Mouse (Mus musculus) urinary bladder, adult 2 months (tissue): ENCODE measurements around the gene Rab40c. TPM values are rescaled to one million over a fixed set of nuclear protein-coding genes. Genes with fewer than 3 reads are reported as not detected.

Source experiments
- DNase-seq: peaks from one replicate; pipeline ENCODE4 v3.0.0; 2022; ENCODE audit warnings: low spot score
- polyA plus RNA-seq: library from polyadenylated mRNA; depleted of rRNA; stranded (reverse); fragments of >200 nt; gene quantifications from 2 replicates; pipeline ENCODE4 v1.2.3, GENCODE M21; 2012

Gene Rab40c
- polyA plus RNA-seq, 1 experiment = 44.3 TPM

DNA sequence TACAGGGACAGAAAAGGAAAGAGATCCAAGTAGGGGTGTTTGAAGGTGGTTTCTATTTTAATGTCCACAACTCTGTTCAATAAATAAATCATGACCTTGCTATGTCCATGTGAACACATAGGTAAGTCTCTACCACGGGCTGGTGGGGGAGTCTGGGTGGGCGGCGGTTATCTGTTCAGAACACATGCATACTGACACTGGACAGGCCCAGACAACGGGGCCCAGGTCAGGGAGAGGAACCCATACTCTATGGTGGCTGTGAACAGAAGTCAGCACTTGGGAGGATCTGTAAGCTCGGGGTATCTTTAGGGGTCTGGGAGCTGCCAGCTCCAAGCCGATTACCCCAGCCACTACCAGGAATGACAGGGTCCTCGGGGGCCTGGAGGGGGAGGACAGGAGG lies 26.8 kb upstream of the Rab40c start:
- no peak for DNase-seq

DNA sequence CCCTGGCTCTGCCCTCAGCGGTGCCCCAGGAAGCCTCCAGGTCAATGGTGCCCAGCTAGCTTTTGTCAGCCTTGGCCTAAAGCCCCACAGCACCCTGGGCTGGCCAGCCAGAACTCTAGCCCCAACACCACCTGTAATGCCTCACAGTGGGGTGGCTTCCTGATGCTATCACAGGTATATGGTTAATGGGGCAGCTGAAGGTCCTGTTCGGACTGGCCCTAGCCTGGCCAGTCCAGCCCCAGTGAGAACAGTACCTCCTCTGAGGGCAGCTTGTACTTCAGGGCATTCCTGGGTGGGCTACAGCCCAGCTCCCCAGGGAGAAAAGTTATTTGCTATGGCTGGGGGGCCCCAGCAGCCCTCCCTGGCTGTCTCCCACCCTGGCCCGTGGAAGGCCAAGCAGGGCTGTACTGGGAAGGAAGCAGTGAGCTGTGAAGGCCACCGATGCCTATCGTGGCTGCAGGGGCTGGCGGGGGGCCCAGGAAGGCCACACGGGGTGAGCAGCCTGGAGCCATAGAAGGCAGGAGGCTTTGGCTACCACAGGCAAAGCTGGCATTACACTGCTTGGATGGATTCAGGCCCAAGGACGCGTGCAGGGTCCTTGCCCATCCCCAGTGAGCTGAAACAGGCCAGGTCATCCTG lies 26.1 kb upstream of the Rab40c start:
- no peak for DNase-seq

DNA sequence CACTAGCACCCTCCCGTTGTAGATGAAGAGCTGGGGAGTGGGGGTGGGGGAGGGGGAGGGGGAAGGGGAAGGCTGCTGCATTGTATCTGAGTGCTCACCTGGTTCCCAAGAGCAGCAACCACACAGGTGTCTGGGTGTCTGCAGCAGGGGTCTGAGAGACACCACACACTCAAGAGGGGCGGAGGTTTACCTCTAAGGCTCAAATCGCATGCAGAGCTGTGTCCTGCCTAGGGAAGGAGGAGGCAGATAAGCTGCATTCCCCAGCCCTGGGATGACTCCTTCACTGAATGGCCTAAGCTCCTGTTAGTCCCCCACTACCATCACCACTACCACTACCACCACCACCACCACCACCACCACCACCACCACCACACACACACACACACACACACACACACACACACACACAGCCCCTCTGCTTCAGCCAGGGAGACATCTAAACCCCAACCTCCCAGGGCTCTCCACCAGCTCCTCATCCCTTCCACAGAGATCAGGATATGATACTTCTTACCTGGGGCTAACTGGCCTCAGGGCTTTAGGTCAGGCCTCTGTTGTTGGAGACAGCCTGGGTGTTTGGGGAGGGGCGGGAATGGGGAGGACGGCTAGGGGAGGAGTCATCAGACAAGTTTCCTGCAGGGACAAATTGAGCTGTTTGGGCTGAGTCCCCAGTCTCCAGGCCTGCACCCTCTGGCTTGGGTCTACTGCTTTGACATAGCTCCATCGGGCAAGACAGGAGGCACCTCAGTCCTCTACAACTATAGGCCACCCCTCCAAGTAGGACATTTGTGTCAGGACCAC lies 25.0 kb upstream of the Rab40c start, which contains the start of the genes Pigq and Nhlrc4:
Gene Pigq (minus strand): TSS at position 571 of the 798 bp plus-strand sequence.
Gene Nhlrc4 (minus strand): TSS at position 596 of the 798 bp plus-strand sequence.
- no peak for DNase-seq

DNA sequence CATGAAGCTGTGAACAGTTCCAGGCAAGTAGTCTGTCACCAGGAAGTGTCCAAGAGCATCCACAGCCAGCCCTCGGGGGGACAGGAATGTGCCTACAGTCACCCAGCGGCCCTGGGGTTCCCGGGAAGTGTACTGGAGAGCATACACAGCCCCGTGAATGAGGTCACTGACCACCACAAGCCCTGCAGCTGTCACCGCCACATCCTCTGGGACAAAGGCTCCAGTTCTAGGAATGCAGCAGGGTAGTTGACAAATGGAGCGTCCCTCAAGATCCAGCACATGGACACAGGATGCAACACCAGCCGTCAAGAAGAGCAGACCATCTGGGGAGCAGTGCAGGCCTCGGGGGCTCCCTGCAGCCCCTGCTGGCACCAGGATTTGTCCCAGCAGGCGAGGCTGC lies 24.2 kb upstream of the Rab40c start:
- DNase-seq = no peak

DNA sequence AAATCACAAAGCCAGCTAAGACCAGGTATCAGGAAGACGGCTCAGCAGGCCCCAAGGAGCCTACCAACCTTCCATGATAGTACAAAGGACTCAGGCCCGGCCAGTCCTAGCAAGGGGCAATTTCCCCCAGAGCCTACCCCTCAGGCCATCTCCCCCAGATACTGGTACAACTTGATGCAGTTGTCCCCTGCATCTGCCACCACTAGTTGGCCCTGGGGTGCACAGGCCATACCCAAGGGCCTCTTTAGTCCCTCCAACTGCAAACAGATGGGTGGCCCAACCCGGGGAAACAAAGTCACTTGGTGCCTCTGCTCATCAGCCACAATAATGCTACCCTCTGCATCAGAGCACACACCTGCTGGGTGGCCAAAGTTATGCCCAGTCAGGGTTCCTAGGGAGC lies 23.7 kb upstream of the Rab40c start:
- no peak for DNase-seq

DNA sequence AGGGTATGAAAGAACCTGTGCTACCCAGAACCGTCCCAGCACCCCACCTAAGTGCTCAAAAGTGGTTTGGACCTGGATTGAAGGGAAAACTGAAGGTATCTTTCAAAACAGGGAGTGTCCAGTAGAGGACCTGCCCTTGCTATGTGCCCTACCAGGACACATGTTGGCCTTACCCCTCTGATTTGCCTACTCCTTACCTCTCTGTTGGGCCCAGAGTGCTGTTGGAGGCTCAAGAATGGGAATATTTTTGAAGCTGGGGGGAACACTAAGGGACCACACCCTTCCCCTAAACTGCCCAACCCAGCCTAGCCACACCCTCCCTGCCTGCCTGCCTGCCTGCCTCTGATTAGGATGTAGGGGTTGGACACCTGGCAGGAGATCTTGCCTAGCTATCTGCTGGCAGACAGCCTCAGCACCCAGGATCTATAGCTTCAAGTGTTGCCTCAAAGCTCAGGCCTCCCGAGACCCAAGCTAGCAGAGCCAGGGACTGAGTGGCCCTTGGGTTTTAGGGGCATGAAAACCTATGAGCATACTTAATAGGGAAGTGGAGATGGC lies 23.1 kb upstream of the Rab40c start:
- no peak for DNase-seq

DNA sequence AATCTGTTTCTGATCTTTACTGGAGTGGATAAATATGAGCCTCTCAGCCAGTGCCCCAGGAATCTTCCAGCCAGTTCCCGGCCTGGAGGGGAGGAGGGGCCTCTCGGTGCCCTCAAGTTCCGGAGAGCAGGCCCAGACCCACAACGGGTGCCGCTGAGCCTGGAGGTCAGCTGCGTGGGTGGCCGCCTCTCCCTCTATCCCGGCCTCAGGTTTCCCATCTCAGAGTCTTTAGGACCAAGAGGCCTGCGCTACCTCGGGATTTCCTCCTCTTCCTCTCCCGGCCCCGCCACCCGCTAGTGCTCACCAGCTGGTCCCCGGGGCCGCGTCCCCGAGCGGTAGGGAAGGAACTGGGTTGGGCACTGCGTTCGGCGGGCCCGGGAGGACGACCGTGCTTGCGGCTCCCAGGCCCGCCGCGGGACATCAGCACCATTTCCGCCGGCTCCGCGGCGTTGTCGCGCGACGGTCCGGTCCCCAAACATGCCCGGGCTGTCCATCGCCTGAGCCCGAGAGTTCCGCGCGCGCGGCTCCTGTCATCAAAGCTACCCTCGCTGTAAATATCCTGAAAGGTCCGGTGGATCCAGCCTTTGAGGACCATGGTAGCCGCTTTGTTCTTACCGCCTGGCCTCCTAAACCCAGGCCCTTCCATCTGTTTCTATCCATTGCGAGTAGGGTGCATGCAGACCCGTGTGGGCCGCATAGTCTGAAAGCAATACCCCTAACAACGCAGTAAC lies 22.1 kb upstream of the Rab40c start:
- peak; percentile 70 for DNase-seq

DNA sequence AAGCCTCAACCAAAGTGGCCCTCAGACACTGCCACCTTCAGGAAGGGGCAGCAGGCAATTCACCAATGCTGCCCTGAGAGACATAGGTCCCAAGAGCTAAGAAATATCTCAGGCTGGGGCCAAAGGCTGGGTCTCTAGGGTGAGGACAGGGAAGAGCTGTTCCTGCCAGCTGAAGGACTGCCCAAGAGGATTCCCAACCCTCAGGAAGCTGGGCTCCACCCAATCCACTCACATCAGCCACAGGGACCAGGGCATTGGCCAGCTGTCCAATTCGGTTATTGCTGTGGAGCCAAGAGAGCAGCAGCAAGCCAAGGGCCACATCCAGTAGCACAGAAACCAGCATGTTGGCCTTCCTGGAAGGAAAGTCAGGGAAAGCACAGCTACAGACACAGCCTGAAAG lies 15.0 kb upstream of the Rab40c start:
- no peak for DNase-seq

DNA sequence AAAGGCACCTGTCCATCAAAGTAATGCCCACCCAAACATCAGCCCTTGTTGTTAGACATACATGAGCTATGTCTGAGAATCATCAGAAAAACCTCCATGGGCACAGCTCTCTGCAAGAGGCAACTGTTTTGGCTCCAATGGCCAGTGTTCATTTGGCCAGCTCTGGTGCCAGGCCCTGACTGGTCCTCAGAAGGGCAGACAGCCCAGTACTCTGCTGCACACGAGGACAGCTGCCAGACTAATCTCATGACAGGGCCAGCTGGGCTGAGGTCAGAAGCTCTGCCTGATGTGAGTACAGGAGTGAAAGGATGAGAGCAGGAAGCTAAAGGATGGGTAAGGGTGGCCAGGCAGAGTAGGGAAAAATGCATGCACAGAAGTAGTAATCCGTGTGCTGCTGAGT lies 5.8 kb upstream of the Rab40c start:
- no peak for DNase-seq

DNA sequence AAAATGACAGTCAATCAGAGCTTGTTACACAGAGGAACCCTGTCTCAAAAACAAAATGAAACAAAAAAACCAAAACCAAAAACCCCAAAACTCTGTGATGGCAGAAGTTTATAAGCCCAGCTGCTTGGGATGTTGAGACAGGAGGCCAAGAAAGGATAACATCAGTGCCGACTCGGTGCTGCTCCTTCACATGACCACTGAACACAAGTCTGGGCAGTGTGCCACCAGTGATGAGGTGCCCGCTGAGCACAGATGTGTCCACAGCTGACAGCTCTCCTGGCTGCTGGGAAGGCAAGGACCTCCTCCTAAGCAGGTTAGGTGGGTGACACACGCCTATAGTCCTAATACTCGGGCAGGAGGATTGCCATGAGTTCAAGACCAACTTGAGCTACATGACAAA lies 2.6 kb upstream of the Rab40c start:
- DNase-seq = no peak

DNA sequence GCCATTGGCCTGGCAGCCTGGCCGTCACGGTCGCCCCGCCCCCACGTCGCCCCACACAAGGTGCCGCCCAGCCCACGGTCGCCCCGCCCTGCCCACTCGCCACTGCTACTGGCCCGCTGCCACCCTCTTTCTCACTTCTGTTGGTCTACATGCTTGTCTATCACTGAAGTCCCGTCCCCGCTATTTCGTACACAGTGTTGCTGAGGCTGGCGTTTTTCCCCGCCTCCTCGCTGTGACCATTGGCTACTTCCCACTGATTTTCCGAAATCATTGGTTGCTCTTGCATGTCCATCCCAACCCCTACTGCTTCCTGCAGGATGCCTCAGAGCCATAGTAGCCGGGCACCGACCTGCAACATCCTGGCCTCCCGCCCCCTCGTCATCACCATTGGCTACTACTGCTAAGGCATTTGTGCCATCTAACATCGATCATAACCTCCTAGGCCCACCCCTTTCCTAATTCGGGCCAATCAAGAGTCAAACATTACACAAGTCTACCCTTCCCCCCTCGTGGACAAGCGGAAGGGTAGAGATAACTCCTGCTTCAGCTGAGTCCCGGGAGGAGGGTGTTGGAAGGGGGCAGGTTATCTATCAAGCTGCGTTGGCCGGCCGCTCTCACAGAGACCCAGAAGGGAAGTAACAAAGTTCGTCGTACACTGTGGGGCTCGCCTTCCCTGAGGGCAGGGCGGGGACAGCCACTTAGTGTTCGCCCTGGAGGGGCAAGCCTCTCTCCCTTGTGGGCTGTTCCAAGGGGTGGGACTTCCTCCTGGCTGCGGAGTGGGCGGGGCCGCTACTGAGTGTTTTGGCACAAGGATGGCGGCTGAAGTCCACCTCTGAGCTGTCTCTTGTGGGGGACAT lies 487 bp upstream of the Rab40c start:
- DNase-seq = peak; percentile 100

DNA sequence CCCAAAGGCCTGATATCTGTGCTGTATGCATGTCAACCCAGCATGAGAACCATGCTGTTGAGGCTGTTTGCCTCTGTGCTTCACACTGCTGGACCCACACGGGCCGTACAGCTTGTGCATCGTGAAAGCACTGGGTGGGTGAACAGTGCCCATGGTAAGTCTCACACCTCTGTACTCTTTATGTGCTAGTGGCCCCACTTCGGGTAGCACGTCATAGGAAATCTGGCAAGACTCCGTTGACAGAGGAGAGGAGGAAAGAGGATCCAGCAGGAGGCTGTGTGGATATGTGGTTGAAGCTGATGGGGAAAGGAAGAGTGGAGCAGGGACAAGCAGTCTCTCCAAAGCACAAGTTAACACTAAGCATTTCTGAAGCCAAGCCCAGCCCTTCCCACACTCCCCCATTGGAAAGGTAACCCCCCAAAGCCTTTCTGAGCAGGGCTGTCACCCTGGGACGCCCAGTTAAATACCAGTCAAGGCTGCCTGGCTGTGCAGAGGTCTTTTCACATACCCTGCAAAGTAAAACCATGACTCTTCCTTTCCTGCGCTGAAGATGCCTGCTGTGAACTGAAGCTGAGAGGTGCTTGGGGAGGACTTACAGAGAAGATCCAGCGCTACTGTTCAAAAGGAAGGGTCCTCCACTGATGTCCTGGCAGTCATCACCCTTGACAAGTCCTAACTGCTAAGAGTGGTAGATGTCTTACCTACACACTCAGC lies 1.3 kb downstream of the Rab40c start:
- no peak for DNase-seq

DNA sequence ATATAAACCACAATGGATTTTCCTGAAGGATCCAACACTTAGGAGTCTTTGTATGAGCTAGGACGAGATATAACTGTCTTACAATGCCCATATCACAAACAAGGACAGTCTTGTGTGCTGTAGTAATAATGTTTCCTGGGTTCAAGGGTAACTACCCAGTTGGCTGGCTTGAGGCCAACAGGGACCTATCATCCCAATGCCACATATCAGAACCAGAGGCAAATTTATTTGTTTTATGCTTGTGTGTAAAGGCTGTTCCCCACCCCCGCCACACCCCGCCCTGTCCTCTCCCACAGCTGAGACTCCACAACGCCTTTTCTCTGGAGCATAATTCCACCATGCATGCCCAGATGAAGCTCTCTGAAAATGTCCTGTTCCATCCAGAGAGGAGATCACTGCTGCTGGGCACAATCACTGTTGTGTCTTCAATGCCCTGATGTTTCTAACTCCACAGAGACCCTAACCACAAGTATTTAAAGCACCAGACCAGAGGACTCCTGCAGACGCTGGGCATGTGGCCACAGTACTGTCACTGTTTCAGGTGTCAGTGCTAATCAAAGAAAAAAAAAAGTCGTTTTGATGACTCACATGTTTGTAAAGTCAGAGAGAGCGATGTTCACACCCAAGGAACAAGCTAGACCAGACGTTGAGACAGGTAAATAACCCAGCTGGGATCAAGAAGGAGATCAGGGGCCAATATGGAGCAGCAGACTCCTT lies 2.4 kb downstream of the Rab40c start:
- no peak for DNase-seq

DNA sequence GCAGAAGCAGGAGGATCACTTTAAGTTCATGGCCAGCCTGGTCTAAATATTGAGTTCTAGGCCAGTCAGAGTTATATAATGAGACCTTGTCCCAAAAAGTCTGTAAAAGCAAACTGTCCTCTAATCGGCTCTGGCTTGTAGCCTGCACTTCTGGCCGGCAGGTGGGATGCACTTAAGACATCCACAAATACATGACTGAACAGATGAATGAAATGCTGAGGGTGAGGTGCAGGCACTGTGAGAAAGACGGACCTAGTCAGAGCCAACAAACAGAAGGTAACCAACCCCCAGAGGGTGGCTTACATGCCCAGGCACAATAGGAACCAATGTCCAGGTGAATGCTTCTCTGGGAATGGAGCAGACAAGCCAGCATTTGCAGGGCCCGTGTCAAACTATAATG lies 5.2 kb downstream of the Rab40c start:
- DNase-seq = no peak

DNA sequence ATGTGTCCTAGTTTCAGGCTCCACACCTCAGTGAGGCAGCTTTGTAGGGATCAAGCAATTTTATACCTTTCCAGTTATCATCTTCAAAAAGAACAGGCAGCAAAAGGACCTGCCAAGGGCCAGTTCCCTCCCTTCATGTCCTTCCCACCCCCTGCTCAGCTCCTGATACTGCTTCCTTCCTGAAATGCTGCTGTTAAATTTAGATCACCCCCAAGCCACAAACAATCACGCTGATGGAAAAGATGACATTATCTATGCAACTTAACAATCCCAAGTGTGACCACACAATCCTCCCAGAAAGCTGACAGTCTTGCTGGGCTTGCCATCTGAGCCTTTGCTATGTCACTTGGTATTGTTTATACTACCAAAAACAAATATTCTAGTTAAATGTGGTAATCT lies 5.7 kb downstream of the Rab40c start:
- DNase-seq = no peak

DNA sequence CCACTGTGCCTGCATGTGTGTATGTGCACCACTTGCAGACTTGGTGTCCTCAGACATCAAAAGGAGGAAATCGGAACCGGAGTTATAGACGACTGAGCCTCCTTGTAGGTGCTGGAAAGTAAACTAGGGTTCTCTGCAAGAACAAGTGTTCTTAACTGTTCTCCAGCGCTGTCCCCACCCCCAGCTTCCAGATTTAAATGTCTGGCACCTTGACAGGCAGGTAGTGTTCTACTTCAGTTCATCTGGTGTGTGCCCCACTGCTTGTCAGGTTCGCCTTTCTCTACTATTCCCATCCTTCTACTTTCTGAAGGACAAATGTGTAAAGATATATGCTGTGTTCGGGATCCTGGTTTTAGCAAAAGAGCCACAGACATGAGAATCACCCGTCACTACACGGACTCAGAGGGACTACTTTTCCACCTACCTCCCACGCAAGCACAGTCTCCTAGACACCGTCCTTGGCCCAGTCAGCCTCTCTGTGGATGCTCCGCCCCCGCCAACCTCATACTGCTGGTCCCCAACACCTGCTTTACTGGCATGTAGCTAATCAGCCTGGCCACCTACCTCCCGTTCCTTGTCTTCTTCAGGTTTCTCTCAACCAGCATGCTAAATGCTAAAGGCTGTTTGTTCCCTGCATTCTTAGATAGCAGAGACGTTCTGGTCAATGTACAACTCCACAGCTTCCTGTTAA lies 6.2 kb downstream of the Rab40c start:
- DNase-seq = no peak

DNA sequence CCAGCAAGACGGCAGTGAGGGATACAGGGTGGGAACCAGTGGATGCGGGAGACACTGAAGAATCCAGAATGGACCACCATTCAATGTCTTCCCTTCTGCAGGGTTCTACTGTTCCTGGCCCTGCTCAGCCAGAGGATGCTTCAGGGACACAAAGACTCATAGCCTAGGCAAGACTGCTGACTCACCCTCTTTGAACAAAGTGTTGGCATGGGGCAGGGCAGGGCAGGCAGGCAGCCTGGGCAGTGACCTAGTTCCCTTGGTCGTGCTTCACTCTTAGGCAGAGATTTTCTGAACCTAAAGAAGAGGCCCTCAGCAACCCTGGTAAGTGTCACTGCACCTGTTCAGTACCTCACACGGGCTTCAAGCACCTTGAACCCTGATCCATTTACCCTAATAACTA lies 7.7 kb downstream of the Rab40c start:
- no peak for DNase-seq

DNA sequence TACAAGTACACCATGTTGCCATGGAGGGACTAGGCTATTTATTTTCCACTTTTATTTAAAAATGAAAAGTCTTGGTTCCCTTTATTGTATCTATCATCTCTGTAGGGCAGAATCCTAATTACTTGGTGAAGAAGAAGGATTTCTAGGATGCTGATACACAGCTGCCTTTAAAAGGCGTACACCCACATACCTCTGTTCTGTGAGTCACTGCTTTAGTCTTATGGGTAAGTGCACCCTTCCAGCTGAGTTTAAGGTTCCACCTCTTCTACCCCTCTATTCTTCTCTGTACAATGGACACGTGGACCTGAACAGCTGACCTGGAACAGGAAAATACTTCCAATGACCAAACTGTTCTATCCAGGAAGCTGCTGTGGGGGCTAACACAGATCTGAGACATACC lies 11.9 kb downstream of the Rab40c start:
- no peak for DNase-seq

DNA sequence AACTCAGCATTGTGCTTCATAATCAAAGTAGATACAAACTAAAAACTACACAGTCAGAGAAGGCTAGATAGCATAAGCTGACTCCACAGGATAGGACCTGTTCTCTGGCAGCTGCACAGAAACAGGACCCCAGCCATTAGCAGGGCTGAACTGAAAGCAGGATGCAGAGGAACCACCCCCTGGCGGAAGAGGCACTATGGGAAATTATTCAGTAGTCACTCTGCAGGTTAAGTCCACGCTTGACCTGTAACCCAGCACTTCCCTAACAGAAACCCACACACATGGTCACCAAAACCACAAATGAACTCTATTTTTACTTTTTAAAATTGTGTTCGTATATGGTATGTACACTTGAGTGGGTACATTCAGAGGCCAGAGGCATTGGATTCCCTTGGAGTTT lies 16.5 kb downstream of the Rab40c start:
- DNase-seq = no peak

DNA sequence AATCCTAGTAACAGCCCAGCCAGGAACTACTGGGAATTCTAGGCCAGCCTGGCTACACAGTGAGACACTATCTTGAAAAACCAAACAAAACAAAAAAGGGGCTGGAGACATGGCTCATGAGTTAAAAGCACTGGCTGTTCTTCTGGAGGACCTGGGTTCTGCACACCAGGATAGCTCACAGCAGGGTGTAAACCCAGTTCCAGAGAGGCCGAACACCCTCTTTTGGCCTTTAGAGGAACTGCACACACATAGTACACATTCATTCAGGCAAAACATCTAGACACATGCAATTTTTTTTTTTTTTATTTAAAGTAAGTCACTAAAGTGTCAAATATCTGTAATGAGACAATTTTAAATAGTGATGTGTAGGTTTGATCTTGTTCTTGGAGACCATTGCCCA lies 19.3 kb downstream of the Rab40c start:
- no peak for DNase-seq
